Mouse (Mus musculus) right cerebral cortex, adult 18-20 months (tissue): ENCODE data around the gene Gm26602.

Experiments
- DNase-seq: peaks from one replicate; pipeline ENCODE4 v3.0.0; 2022; ENCODE audit warnings: mixed read lengths

Gene Gm26602

DNA sequence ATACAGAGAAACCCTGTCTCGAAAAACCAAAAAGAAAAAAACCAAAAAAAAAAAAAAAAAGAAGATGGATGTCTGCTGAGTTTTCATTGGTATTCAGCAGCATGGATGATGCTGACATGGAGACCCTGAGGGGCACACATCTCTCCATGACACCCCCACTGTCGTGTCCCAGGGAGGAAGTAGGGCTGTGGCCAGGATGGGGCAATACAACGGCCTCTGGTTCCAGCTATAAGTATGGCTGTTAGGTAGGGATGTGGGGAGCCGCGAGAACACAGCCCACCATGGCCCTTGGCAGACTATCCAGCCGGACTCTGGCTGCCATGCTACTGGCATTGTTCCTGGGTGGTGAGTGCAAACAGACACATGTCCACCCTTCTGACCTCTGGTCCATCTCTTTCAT lies 24.6 kb upstream of the Gm26602 start, which contains the start of gene Elane:
Gene Elane (plus strand): TSS at position 194 of the 400 bp plus-strand sequence.
- DNase-seq, result no peak

DNA sequence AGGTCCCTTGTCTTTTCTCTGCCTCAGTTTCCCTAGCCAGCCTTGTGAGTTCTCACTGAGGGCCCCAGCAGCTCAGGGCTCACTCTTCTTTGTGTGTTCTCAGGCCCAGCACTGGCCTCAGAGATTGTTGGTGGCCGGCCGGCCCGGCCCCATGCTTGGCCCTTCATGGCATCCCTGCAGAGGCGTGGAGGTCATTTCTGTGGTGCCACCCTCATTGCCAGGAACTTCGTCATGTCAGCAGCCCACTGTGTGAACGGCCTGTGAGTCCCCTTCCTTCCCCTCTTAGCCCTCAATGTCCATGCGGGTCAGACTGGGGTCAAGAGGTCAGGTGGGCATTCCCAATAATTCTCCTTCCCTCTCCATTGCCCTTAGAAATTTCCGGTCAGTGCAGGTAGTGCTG lies 24.0 kb upstream of the Gm26602 start:
- no peak for DNase-seq

DNA sequence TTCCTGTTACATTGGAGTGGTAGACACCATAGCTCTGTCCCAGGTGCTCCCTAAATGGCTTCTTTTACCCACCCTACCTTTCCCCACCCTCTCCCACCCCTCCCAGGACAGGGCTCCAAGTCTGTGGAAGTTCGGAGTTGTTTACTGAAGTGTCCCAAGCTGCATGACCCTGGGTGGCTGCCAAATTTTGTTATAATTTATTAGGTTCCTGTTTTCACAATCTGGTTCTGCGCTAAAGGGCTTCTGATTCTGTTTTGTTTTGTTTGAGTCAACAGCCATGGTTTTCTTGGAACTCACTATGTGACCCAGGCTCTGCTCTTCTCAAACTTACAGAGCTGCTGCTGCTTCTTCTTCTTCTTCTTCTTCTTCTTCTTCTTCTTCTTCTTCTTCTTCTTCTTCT lies 21.3 kb upstream of the Gm26602 start:
- DNase-seq, result no peak

DNA sequence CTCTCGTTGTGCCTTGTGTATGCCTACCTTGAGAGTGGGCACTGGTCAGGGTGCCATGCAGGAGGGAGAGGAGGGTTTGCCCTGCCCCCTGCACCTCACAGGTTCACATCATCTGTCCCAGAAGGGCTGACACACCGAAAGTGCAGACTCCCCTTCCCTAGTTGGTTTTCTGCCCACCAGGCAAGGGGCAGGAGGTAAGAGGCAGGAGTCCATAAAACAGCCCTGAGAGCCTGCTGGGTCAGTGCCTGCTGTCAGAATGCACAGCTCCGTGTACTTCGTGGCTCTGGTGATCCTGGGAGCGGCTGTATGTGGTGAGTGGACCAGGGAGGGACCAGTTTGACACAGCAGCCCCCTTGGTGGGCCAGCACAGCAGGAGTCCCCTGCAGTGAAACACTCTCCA lies 20.0 kb upstream of the Gm26602 start, which contains the start of gene Cfd:
Gene Cfd (plus strand): TSS at position 184 of the 400 bp plus-strand sequence.
- no peak for DNase-seq

DNA sequence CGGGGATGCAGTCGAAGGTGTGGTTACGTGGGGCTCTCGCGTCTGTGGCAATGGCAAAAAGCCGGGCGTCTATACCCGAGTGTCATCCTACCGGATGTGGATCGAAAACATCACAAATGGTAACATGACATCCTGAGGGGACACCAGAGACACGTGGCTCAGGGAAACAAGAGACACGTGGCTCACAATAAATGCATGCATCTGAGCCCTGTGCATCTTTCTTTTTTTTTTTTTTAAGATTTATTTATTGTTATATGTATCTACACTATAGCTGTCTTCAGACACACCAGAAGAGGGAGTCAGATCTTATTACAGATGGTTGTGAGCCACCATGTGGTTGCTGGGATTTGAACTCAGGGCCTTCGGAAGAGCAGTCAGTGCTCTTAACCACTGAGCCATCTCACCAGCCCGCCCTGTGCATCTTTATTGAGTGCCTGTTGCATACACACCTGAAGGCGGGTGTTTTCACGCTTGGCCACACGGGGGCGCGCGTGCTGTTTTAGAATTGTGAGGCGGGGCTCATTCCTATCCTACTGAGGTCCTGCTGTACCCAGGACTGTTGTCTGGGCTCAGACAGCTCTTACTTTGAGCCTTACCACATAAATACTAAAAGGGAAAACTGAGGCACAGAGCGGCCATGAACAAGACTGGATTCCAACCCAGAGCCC lies 18.1 kb upstream of the Gm26602 start:
- peak; percentile 72 for DNase-seq

DNA sequence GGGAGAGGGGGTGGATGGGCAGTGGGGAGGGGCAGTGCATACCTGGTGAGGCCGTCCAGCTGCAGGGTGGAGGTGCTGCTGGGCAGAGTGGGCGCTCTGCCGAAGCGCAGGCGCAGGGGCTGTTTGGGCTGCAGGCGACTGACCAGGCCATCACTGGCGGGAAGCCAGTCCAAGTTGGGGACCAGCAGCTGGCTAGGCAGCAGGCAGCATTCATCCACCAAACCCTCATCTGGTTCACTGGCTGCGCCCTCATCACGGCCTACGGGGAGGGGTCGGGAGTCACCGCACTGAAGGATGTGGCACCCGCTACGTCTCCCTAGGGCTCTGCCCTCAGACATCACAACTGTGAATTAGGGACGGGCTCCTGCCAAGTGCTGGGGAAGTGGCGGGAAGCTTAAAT lies 14.3 kb upstream of the Gm26602 start:
- DNase-seq, result no peak

DNA sequence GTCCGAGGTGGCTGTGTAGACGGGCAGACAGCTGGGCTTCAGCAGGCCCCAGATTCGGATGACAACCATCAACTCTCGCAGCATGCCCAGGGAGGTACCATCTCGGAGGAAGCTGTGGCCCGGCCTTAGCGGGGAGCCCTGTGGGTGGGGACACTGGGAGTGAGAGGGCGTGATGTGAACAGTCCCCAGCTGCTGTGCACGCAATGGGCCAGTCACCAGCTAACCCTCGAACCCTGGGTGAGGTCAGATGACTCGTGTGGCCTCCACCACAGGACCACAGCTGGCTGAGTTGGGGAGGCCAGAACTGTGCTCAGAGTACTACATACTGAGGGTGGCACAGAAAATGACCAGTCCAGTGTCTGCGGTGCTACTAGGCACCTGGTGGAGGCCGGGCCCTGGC lies 13.8 kb upstream of the Gm26602 start:
- DNase-seq, result no peak

DNA sequence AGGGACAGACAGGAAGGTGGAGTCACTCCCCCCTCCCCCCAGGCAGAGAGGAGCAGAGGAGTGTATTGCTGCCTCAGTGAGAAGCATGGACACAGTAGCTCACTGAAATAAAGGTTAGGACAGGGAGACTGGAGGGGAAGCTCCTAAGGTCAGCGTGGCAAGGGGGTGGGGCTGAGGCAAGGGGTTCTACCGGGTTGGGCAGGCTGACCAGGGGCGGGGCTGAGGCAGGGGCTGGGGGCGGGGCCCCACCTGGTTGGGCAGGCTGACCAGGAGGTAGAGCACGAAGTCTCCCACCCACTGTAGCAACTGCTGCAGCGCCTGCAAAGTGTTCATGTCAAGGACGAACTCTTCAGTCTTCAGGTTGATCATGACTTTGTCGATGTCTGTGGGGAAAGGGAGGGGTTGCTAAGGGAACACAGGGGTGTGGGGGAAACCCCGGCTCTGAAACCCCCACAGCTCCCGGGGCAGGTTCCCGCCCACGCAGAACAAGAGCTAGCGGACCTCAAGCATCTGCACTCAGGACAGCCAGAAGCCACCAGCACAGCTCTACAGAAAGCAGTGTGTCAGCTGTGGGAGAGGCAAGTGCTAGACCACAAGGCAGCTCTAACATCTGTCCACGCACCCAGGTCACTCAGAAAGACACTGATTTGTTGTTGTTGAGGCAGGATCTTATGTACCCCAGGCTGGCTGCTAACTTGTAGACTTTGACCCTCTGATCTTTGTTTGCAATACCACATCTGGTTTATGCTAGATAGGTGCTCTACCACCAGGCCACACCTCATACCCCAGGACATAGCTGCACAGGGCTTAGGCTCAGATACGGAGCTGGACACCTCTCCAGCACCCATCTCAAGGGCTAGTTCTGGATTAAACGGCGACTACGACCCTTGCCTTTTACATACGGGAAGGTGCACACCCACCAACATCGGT lies 13.1 kb upstream of the Gm26602 start:
- DNase-seq, result no peak

DNA sequence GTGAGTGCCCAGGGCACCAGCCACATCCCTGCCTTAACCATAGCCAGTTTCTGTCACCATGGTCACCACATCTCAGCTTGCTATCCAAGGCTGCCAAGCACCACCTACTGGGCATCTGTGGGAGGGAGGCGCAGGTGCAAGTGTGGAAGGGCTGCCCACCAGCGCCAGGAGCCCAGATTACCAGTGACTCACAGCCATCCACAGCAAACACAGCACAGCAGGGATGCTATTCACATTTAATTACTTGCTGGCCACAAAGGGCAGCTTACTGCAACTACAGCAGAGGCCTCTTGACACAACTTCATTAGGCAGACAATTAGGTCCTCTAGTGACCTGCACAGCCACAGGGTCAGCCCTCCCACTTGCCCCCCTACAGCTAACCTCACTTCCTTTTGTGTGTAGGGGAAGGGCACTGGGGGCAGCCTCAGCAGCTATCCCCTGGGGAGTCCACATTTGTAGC lies 9.7 kb upstream of the Gm26602 start:
- peak; percentile 91 for DNase-seq

DNA sequence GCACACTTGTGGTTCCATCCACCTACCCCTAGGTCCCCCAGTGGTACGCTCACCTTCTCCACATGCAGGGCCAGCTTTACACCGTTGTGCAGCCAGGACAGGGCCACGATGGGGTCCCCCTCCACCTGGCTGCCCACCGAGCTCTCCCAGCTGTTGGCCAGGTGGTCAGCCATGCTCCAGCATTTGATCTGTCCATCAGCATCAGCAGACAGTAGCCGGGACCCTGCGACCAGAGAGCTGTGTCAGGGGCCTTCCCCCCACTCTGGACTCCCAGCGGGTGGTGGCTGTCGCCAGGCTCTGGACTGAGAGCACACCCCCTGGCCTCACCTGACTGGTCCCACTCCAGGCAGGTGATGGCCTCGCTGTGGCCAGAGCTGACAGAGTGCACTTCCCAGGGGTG lies 3.9 kb upstream of the Gm26602 start:
- DNase-seq, result no peak

DNA sequence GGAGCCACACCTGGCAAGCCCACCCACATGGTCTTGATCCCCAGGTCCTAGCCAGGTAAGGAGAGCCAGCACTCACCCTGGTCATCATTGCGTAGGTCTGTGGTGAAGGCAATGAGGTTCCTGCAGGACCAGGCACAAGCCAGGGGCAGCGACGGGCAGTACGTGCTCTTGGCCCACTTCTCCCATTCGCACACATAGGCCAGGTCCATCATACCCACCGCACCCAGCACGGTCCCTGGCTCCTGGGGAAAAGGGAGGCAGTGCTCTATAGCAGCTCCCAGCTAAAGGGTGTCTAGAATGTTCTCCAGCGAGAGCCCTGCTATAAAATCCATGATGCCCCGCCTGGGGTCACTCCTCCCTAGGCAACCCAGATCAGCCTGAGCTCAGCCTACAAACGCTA lies 3.2 kb upstream of the Gm26602 start:
- DNase-seq, result no peak

DNA sequence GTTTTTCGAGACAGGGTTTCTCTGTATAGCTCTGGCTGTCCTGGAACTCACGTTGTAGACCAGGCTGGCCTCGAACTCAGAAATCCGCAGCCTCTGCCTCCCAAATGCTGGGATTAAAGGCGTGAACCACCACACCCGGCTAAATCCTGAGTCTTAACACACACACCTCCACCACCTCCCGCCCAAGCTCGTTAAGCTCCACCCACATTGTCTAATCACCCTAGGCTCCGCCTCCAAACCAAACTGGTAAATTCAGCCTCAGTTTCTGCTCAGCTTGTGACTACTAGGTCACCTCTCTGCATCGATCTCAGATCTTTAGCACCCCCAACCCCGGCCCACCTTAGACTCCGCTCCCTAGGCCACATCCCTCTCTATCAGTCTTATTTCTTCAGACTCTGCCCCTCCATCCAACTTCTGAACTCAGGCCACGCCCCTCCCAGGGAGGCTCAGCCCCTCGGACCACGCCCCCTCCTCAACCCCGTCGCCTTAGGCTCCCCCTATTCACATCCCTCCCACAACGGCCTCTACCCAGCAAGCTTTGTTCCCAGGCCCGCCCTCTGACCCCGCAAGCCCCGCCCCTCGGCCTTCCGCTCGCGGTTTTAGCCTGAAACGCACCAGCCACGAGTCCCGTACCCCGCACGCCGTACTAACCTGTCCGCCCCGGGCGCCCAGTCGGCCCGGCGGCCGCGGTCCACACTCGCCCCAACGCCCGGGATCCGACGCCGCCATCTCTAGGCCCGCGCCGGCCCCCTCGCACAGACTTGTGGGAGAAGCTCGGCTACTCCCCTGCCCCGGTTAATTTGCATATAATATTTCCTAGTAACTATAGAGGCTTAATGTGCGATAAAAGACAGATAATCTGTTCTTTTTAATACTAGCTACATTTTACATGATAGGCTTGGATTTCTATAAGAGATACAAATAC lies 2.2 kb upstream of the Gm26602 start, which contains the start of gene Med16:
Gene Med16 (minus strand): TSS at position 757 of the 925 bp plus-strand sequence.
- DNase-seq, result peak; percentile 95

DNA sequence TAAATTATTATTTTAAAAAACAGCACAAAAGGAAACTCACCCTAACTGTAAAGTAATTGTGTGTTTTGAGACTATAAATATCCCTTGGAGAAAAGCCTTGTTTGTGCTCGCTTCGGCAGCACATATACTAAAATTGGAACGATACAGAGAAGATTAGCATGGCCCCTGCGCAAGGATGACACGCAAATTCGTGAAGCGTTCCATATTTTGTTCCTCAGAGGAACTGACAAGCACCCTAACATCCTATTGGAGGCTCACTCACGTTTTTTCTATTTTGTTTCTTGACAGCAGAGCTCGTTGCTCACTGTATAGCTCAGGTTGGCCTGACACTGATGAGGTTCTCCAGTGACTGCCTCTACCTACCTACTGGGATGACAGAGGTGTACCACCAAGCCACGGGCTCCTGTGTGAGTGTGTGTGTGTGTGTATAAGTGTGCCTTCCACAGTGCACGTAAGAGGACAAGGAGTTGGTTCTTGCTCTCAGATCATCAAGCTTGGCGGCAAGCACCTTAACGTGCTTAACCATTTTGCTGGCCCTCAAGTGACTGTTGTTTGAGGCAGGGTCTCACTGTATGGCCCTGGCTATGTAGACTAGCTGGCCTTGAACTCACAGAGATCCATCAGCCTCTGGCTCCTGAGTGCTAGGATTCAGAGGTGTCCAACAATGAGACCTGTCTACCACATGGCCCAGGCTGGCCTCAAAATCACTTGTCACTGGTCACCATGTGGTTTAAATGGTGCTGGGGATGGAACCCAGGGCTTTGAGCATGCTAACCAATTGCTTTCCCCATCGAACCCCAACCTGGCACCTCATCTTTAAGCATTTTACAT lies 1.3 kb upstream of the Gm26602 start:
- peak; percentile 61 for DNase-seq

DNA sequence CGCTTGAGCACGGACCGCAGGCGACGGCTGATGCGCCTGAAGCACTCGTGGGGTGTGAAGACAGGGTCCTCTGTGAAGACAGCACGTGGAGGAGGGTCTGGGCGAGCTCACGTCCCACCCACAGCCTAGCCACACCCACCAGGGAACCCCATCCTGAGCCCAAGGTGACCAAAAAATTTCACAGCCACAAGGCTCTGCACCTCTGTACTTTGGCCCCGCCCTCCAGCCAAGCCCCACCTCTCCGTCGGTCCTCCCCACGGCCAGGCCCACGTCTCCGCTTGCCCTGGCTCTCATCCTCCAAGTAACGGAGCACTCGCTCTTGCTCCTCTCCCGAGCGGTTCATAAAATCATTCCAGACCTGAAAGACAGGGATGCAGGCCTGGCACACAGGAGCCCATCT lies 1.8 kb downstream of the Gm26602 start:
- DNase-seq, result no peak

DNA sequence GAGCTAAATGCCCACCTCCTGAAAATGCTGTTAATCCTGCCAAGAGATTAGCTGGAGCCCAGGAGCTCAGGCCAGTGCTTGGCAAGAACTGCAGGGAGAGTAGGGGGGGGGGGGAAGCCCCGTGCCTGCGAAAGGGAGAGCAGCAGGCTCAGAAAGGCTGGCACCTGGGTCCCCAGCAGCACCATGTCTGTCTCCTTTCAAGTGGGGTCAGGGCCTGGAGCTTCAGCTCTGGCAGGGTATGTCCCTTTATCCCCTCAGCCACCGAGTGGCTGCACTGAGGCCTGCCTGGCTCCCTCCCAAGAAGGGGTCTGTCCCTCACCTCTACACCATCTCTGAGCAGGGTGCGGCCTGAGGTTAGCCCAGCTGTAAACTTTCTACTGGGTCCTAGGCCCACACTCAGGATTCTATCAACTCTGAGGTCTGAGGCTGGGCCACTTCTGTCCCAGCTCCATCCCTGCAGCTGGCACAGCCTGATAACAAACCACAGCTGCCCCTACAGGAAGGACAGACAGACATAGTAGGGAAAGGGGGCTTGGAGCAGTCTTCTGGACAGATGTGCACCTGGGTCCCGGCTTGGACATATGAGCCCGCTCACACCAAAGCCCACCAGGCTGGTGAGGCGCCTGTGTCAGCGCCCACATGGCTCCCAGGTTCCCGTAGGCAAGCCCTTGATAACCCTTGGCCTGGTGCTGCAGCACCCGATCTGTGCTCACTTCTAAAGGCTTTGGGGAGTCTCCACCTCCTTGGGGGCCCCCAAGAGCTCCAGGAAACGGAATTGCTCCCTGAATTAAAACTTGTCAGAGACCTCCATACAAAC lies 3.7 kb downstream of the Gm26602 start:
- DNase-seq, result no peak

DNA sequence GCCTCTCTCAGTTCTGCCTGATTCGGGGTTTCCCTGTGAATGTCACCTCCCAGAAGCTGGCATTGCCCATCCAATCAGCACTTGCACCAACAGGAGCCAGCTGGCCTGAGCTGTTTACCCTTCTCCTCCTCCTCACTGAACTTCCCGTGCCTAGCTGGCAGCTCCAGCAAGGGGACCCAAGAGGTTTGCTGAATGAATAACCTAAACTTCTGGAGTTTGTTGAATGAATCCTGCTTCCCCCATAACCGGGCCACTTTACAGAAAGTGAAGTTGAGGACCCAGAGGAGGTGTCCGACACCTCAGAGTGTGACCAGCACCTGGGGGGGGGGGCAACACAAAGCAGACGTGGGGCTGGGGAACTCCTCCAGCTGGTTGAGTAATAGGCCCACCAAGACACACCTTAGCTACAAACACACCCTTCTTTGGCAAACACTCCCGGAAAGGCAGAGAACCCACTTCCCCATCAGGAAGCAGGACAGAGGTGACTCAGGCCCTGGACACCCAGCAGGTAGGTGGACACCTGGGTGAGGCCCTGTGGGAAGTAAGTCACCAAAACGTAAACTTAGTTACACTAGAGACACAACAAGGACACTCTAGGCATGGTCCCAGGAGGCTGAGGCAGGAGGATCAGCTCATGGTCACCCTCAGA lies 4.4 kb downstream of the Gm26602 start:
- DNase-seq, result no peak

DNA sequence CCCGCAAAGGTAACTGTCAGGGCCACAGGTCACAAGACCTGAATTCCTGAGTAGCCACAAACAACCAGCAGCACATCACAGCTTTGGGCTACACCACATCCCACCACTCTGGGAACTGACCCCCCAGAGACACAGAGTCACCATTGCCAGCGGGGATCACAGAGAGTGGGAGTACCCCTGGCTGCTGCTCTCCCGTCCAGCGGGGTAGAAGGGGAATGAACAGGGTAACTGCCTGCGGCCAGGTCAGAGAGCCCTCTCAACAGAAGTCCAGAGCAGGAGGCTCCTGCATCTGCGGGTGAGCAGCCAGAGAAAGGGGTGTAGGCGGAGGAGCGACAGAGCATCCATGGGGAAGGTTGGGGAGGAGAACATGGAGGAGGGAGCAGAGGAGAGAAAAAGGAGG lies 5.4 kb downstream of the Gm26602 start:
- peak; percentile 66 for DNase-seq

DNA sequence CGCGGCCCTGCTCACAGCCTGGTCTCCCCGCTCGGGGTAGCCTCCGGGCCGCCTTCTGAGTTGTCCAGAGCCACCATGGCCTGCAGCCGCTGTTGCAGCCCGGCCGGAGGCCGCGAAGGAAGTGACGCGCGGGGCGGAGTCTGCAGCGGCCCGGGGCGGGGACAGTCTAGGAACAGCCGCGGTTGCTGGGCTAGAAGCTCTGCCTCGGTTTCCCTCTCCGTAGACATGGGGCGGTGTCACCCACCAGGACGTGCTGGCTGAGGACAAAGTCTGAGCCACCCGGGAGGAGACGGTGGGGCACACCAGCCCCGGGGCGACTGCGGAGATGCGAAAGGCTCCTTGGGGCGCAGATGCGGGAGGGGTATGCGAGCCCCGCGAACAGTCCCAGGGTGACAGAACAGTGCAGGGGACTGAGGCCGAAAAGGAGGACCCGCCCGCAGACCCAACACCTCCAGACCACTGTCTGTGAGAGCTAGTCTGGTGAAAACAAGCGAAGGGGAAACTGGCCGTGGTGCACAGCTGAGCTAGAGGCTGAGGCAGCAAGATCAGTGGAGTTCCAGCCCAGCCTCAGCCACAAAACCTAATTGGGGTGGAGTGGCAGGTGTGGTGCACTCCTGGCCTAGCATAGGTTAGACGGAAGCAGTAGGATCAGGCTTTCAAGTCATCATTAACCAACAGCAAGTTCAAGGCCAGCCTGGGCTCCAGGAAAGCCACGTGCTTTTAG lies 6.3 kb downstream of the Gm26602 start, which contains the start of gene Kiss1r:
Gene Kiss1r (plus strand): TSS at position 164 of the 724 bp plus-strand sequence.
- peak; percentile 87 for DNase-seq

DNA sequence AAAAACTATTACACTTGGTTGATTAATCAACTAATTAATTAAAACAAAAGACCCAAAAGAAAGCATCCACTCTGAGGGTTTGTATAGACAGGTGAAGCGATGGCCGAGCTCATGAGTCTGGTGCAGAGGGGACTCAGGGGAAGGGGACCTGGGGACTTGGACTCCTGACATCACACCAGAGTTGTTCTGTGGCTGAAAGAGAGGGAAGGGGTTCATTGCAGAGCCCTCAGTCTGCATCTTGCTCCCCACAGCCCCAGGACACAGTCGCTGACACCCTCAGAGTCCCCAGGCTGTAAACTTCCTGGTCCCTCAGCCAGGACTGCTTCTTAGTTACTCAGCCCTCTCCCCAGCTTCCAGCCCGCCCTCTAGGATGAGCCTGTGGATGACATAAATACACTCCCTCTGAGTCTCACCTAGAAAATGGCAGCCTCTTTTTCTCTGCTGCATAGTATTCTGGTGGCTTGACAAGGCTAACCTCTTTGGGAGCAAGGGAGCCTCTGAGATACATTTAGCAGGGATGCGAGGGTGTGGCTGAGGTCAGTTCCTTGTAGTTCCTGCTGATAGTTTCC lies 7.0 kb downstream of the Gm26602 start:
- DNase-seq, result no peak
